Mouse (Mus musculus): ENCODE results near the gene Sema3f. TPM values are rescaled to one million over a fixed set of nuclear protein-coding genes. Genes with fewer than 3 reads are reported as not detected.

Sema3f gene
- not detected in 2 replicates for total RNA-seq (2015; ENCODE audit: low replicate concordance)
- not detected in 2 replicates for total RNA-seq (2017; ENCODE audit: low replicate concordance)

DNA sequence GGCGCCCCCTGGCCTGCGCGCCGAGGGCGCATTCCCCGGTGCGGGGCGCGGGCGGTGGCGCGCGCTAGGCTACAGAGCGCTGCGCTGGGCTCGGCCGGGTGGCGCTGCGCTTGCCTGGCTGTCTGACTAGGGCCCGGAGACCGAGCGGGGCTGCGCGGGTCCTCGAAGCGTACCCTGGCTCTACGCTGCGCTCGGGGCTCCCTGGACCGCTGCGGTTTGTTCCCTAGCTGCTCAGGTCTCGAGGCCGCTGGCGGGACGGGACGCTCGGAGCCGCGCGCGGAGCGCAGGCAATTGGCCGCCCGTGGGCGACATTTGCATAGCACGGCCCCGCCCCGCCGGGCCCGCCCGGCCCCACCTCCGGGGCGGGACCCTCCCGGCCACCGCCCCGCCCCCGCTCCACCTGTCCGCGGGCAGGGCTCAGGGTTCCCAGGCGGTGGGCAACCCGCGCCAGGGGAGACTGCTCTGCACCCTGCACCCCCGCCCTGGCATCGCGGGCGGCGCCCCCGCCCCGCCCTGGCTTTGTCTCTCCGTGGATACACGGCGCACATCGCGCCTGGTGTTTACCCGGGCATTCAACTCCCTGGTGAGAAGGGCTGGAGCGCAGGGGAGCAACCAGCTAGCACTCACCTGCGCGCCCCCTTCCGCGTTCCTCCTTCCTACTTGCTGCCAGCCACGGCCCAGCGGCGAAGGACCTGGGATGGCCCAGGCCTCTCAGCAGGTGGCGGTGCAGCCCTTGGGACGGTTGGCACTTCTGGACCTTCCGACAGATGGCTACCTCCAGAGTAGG is at the start of gene Sema3f:
Gene Sema3f (minus strand): TSS at position 779 of the 787 bp plus-strand sequence.
- ATAC-seq (replicated peaks; ENCODE audit: low FRiP score, poor library complexity, severe bottlenecking), result peak; percentile 41

DNA sequence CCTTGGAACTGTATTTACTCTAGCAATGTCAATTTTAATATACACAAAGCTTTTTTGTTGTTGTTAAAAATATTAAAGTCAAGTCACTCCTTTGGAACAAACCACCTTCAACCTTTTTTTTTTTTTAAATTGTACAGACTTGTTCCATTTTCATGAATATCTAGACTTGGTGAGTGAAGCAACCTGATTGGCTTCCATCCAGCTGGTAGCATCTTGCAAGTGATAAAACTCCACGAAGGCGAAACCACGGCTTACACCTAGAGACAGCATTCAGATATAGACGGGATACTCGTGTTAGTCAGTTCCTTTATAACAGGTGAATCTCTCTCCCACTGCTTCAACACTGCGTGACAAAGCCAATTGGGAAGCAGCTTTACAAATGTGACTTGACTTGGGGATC is 49.3 kb upstream of the Sema3f start:
- ATAC-seq (replicated peaks; ENCODE audit: low FRiP score, poor library complexity, severe bottlenecking), result no peak

DNA sequence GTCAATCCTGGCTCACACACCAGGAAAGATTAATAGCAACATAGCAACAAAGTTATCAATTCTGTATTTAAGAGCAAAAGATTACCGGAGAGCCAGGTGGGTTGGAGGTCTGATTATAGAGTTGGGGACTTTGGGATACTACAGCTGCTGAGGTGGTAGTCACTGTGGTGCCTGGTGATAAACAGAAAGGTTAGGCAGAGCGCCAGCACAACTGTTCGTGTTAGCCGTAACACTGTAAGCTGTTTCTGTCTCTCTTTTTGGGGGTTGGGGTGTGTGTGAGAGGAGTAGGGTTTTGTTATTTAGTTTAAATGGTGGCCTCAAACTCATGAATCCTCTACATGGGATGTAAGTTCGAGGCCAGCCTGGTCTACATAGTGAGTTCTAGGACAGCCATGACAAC is 40.1 kb upstream of the Sema3f start:
- ATAC-seq (replicated peaks; ENCODE audit: low FRiP score, poor library complexity, severe bottlenecking), result no peak

DNA sequence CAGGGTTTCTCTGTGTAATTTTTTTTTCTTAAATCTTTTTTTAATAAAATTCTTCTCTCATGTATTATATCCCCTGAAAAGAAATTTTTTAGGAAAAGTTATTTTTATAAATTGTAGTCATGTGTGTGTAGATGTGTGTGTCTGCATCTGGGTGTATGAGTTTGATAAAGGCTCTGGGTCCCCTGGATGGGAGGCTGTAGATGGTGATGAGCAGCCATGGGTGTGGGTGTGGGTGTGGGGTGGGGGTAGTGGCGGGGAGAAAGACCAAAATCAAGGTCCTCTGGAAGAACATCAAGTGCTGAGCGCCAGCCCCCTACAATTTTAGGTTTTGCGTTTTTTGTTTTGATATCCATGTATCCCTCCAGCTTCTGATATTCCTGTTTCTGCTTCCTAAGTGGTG is 37.8 kb upstream of the Sema3f start:
- ATAC-seq (replicated peaks; ENCODE audit: low FRiP score, poor library complexity, severe bottlenecking), result no peak

DNA sequence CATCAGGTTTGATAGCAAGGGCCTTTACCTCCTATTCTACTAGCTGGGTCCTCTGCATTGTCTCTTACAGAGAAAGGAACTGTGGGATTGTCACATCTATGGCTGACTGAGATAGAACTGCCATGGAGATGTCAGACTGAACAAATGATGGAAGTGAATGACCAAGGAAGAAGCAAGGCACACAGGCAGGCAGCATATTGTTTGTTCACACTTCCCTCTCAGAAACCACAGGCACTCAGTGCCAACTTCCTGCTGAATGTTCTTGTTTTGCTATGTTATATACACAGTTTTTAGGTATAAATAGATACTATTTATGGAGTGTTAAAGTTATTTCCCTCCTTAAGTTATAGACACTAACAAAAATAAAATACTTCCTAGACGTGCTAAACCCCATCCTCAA is 37.0 kb upstream of the Sema3f start:
- no peak for ATAC-seq (replicated peaks; ENCODE audit: low FRiP score, poor library complexity, severe bottlenecking)

DNA sequence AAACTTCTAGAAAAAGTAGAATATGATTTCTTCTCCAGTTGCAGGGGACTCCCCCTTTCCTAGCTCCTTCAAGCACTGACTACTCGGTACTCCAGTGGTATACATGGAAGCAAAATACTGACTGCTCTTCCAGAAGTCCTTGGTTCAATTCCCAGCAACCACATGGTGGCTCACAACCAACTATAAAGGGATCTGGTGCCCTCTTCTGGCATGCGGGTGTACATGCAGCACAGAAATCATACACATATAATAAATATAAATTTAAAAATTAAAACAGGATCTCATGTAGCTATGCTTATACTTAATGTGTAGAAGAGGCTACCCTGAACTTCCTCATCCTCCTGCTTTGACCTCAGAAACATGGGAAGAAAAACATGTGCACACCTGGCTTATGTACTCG is 36.4 kb upstream of the Sema3f start:
- ATAC-seq (replicated peaks; ENCODE audit: low FRiP score, poor library complexity, severe bottlenecking), result no peak

DNA sequence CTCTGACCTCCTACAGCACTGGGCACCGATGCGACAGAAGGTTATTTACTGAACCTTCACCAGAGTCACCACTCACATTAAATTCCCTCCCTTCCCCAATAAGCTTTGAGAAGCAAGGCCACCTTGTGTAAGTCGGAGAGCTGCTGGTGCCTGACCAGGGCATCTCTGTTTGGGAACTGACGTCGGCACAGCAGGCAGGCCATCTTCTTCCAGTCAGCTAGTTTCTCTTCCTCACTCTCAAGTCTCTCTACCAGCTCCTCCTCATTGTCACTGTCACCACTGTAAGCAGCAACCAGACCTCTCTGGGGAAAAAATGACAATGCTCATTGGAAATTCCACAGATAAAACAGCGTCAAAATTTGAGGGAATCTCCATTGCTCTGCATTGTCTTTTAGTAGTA is 33.8 kb upstream of the Sema3f start:
- ATAC-seq (replicated peaks; ENCODE audit: low FRiP score, poor library complexity, severe bottlenecking), result no peak

DNA sequence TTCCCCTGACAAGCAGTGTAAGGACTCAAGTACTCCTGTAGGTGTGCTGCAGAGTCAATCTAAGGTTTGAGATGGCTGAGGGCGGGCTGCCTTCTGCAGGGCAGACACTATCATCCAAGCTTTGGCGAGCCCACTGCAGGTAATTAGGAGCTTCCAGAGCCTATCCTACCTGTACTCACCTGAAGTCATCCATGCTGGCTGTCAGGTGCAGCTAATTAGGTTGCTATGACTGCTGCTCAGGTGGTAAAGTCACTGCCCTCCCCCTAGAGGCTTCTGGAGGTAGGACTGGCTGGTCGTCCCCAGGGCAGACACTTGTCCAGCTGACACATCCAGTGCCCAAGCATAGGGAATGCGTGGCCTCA is 28.5 kb upstream of the Sema3f start:
- ATAC-seq (replicated peaks; ENCODE audit: low FRiP score, poor library complexity, severe bottlenecking), result peak; percentile 70

DNA sequence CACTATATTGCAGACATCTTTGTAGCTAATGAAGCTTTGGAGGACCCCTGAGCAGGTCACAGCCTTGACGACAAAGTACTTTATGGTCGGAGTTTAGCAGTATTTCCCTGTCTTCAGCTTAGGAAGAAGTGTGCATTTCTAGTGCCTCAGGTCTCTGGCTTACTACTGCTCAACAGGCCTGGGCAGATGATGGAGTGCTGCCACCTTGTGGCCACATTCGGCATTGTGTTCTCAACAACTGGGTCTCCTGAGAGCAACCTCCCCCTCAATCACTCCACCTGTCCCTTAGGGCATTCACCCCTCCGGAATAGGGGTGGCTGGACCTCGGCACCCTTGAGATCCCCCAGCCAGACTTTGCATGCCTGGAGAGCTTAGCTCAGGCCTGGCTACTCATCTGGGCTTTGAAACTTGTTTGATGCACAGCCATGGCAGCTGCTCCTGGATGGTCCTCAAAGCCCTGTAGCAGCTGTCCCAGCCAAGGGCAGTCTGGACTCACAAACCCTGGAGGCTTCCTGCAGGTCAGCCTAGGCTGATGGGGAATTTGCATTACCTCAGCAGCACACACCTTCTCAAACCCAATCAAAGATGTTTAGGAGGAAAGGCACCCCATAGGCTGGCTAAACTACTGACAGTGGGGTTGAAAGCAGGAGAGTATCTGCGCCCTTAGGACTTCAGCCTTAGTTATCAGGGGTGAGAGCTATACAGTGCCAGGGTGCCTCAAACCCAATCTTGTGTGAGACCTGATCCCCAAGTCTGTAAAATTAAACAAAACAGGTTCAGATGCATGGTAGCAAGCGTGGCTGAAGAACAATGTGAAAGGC is 28.0 kb upstream of the Sema3f start:
- peak; percentile 72 for ATAC-seq (replicated peaks; ENCODE audit: low FRiP score, poor library complexity, severe bottlenecking)

DNA sequence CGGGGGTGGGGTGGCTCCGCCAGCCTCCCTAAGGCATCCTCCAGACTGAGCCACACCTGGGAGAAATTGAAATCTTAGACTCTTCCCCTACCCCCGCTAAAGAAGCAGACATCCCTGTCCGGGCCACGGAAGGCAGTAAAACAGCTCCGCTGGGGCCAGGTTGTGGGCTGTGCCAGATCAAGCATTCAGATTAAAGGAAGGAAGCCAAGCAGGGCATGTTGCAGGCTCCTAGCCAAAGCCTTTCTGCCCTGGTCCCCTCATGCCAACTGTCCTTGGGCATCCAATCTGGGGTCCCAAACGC is 25.9 kb upstream of the Sema3f start:
- no peak for ATAC-seq (replicated peaks; ENCODE audit: low FRiP score, poor library complexity, severe bottlenecking)

DNA sequence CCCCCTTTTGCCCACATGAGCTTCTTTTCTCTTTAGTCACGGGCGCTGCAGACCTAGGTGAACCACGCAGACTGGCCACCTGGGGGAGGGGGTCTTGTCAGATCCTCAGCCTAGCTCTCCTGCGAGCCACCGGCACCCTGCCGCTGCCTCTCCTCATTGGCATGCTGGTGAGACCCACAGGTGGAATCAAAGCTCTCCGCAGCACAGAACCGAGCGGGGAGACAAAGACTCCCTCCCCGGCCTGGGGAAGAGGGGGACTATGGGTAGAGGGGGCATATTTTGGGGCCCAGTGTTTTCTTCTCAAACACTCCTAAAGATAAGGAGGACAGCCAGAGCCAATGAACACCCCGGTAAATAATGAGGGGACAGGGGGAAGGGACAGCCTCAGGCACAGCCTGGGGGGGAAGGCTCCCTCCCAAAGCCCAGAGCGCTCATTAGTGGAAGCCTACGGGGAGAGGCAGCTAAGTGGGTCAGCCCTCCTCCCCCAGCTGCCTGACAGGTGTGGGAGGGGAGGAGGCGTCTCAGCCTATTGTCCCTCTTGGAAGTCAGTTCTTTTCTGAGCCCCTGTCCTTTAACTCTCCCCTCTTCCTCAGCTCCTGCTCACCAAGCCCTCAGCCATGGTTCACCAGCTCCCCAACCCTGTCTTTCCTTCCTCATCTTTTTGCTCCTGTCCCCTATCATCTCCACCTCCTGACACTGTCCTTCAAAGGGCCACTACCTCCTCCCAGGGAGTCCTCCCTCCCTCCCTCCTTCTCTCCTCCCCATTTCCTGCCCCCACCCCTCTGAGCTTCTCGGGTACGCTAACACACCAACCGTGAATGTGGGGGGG is 25.3 kb upstream of the Sema3f start:
- no peak for ATAC-seq (replicated peaks; ENCODE audit: low FRiP score, poor library complexity, severe bottlenecking)

DNA sequence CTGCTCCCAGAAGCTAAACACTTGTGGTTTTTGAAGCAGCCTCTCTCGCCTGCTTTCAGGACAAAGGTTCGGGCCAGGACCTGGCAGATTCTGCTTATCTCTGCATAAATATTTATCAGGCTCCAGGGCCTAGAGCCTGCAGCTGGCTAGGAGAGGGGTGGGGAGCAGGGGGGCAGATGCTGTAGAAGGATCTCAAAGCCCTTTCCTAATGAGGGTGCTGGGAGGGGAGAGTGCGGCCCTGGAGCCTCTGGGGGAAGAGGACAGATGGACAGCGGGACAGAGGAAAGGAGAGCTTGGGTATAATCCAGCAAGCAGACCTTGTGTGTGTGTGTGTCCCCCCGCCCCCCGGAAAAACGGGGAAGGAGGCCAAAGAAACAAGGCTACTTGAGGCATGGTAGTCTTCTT is 24.3 kb upstream of the Sema3f start:
- ATAC-seq (replicated peaks; ENCODE audit: low FRiP score, poor library complexity, severe bottlenecking), result no peak

DNA sequence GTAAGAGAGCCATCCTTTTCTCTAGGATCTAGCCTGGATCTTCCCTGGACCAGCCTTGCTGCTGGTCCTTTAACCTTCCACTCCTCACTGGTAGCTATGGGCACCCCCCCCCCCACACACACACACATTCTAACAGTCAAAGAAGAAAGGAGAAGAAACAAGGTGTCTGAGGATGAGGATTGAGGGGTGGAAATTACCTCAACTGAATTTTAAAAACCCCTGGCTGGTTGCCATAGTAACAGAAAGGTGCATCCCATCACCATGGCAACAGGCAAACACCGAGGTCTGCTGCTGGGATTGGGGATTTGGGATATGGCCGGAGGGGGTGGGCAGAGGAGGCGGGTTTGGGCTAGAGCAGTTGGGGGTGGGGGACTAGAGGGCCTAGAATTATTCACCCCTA is 19.4 kb upstream of the Sema3f start:
- ATAC-seq (replicated peaks; ENCODE audit: low FRiP score, poor library complexity, severe bottlenecking), result no peak

DNA sequence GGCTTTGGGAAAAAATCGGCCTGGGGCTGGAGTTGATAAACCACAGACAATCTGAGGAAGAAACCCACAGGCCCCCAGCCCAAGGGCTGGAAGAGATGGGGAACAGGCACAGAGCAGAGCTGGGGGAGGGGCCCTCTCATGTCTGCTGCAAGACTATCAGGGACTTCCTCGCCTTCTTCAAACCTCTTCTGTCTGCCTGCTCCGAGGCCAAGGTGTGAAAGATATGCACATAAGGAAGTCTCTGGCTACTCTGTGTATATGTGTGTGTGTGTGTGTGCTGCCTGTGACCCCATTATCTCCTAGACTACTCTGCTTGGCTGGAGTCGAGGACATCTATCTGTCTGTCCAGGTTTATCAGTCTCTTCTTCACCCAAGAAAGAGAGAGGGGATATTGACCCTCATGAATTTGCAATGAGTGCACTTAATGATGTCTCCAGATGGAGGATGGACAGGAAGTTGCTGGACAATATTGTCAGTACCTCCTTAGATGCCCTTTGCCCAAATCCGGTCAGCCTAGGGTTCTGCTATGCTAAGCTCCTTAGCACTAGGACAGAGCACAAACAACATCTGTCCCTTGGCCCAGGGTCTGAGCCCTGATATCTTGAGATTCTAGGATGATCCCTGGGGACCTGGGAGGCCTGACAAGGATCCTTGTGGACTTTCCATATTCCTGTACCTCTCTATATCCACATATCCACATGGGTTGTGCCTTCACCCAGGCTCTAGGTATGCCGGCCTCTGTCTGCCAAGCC is 18.8 kb upstream of the Sema3f start:
- no peak for ATAC-seq (replicated peaks; ENCODE audit: low FRiP score, poor library complexity, severe bottlenecking)

DNA sequence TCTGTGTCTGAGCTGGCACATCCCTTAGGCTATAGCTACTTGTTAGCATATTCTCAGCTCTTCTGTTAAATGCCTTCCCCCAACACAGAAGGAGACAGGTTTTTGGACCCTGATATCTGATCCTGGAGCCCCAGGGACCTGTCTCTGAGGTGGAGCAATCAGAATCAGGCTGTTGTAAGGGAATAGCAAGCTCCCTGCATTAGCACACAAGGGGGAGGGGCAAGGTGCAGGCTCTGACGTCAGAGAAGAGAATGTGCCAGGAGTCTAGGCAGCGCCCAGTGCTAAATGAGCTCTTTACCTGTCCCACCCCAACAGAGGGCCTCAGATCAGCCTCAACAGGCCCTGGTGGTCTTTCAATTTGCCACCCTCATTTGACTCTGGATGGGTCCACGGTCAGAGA is 16.8 kb upstream of the Sema3f start:
- ATAC-seq (replicated peaks; ENCODE audit: low FRiP score, poor library complexity, severe bottlenecking), result no peak

DNA sequence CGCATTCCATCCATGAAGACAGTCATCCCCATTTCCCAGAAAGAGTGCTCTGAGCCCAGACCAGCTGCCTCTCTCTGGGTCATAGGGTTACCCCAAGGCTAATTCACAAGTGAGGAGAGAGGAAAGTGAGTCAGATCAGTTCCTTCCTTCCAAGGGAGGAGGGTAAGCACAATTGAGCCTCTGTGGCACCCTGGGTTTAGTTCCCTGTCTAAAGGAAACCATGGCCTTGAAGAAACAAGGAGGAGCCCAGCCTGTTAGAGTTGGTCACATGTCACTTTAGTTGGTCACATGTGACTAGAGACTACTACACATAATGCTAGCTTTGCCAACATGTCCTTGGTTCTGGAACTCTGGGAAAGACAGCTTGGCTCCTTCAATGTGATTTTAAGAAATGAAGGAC is 14.5 kb upstream of the Sema3f start:
- no peak for ATAC-seq (replicated peaks; ENCODE audit: low FRiP score, poor library complexity, severe bottlenecking)

DNA sequence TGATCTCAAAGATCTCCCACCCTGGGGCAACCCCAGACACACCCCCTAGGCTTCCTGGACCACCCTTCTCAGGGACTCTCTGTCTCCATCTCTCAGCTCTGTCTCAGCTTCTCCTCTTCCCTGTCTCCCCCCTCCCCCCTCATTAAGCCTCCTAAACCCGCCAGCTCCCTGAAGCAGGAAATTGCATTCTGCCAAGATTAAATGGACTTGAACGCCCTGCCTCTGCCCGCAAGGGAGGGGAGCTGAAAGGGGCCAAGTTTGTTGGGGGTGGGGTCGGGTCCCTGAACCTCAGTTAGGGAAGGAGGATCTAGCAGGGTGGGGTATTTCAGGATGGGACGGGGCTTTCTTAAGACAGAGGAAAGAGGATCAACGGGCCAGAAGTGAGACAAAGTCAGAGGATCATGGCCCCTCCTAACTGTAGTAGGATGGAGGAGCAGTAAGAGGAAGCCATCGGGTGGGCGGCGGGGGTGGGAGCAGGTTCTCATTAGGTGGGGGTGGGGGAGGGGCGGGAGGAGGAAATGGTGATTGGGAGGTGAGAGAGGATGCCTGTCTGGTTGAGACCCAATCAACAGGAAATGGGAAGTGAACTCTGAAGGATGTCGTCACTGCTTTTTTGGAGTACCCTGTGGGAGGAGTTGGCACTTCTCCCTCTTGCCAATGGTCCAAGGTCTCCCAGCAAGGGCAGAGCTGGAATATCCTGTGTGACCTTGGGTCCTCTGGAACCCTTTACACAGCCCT is 13.7 kb upstream of the Sema3f start:
- ATAC-seq (replicated peaks; ENCODE audit: low FRiP score, poor library complexity, severe bottlenecking), result no peak

DNA sequence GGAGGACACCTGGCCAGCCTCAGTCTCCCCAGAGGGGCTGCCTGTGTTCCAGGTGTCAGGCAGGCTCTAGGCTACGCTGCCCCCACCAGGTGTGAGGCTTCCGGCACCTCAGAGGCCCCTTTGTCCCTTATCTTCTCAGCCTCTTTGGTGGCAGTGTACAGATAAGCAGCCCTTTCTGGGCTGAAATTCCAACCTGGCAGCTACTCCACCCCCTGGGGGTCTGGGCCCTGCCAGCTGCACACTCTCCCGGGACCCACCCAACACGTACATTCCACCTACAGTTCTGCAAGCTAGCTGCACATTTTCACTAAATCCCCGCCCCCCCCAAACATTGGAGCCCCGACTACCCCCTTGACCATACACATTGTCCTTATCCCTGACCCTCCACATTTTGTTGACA is 13.0 kb upstream of the Sema3f start:
- no peak for ATAC-seq (replicated peaks; ENCODE audit: low FRiP score, poor library complexity, severe bottlenecking)
